Mouse (Mus musculus) lung, postnatal 4 days (tissue): ENCODE measurements around the gene Foxj3.
"Not testable (repeated sequence)": the region's sequence is repeated elsewhere in the genome, so short reads cannot be mapped to it uniquely, and the experiment has no call there.

Source experiments
- DNase-seq, 2 experiments: peaks; one replicate each; pipeline ENCODE4 v3.0.0; 2021

Gene Foxj3

DNA sequence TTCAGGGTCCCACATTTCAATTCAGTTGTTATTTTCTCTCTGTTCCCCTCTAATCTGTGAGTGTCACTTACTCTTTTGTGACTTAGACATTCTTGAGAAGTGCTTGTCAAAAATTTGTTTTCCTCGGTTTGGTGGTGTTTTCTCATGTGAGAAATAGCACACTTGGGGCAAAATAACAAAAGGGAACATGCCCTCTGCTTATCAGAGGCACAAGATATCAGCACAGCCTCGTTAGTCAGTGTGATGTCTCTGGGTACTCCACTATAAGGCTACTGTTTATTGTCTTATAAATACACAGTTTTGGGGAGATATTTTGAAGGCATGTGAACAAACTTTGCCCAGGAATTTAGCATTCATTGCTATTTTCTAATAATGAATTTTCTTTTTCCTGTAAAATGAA, 37.7 kb downstream of the Foxj3 start:
- no peak for DNase-seq

DNA sequence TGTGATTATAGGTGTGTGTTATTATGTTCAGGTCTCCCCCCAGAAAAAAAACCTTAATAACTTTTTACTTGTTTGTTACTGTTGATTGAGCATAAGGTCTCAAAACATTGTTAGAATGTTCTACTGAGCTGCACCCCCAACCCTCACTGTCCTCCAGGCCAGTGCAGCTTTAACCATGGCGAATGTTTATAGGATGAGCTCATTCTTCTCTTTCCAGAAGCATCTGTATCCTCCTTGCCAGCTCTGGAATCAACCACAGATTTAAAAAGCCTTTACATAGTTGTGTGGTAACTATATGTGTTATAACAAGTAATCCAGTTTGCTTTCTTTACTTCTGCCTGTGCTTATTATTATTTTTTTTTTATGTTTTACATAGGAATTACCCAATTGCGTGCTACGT, 38.7 kb downstream of the Foxj3 start:
- no peak for DNase-seq

DNA sequence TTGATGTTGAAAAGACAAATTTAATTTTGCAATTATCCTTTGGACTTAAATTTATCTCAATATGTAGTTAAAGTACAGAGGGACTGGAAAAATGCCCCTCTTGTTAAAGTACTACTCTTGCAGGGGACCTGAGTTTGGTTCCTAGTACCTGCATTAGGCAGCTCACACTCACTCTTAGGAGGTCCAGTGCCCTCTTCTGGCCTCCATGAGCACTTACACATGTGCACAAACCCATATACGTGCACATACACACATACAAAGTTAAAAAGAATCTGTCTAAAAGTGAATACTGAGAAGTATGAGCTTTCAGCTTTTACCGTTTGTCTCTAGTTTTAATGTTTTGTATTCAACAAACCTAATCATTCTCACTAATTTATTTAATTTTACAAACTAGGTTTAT, 51.2 kb downstream of the Foxj3 start:
- DNase-seq, result no peak

DNA sequence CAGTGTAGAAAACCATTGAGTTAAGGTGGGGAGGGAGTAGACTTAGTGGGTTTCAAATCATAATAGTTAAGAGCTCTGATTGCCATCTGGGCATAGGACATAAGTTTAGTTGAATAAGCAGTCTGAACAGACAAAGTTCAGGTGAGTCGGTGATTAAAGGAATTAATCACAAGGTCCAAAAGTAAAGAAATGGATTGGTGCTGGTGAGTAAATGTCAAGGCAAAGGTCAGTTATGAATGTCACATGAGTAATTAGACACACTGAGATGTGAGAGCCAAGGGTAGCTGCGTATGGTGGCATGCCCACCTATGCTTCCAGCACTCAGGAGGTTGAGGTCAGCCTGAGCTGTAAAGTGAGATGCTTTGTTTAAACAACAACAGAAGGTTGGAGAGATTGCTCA, 52.6 kb downstream of the Foxj3 start:
- no peak for DNase-seq

DNA sequence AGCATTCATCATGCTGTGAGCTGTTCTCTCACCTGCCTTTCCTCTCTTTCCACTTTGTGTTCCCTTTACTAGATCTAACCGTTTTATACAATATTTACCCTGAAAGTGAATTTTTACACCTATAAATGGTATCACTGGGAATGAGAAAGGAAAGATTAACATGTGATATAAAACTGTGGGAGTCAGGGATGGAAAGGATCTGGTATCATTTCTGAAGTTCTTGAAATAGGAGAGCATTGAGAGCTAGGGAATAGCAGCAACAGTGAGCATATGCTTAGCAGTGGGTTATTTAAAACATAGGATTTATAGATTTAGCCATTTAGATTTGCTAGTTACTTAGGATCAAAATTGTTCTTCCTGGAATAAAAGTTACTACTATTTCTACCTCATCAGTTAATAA, 53.2 kb downstream of the Foxj3 start:
- no peak for DNase-seq

DNA sequence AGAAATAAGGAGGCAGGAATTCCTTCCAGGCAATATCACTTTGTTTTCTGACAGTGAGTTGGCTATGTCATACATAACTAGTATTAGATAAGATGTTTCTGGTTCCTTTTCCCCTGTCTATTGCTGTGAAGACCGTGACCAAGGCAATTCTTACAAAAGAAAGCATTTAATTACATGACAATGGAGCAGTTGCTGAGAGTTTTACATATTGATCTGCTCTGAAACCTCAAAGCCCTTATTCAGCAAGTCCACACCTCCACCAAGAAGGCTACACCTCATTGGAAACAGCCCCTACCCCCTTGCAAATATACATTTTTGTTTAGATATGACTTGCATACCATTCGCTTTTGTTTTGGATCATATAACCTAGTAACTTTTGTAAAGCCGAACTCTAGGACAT, 55.7 kb downstream of the Foxj3 start:
- no peak for DNase-seq

DNA sequence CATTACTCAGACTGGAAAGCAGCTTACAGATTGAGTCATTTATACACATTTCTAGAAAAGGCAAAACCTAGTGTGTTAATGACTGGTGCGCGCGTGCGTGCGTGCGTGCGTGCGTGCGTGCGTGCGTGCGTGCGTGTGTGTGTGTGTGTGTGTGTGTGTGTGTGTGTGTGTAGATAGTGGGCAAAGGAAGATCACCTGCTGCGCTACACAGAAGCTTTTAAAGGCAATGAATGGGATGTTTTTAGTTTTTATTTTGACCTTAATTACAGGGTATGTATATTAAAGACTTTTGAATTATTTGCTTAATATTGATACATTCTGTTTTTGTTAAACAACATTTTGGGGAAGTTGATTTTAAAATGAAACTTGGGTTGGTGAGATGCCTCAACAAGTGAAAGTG, 57.5 kb downstream of the Foxj3 start:
- DNase-seq, result no peak

DNA sequence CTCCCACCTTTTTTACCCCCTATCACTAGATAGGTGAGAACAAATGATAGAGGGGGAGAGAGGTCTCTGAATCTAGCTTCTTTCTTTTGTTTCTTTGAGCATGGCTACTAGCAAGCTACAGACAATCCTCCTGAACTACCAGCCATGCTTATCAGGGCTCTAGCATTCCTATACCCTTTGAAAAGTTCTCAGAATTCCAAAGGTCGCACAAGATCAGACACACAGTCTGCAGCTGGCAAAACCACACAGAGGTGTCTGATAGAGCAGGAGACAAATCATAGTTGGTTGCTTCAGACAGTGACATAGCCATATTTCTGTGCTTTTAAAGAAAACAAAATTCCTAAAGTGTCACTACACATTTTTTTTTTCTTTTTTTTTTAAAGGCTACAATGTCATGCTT, 62.8 kb downstream of the Foxj3 start:
- no peak for DNase-seq

DNA sequence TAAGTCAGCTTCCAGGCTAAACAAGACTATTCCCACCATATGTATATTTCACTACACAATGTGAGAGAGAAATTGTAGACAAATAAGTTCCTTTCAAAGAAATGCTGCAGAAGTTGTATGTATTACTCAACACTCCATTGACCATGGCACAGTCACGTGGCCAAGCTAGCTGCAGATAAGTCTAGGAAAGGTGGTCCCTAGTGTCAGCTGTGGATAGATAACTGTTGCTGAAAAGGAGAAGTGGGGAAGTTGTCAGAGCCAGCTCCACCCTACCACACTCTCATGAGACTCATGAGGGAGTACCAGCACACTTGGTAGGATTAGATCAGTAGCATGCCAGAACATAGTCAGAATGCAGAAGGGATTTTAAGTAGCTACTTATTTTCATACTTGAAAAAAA, 72.7 kb downstream of the Foxj3 start:
- no peak for DNase-seq

DNA sequence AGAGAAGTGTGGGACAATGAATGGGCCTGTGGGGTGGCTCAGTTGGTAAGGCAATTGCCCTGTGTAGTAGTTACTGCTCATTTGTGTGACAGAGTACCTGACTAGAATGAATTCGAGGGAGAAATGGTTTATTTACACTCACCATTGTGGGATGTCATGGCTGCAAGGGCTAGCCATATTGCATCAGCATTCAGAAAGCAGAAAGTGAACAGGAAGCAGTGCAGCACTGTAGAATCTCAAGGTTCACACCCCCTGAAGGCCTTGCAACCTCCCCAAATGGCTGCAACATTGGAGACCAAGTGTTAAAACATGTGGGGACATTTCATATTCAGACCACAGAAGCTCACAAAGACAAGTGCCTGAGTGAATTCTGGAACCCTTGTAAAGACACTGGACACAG, 77.3 kb downstream of the Foxj3 start:
- DNase-seq, result no peak

DNA sequence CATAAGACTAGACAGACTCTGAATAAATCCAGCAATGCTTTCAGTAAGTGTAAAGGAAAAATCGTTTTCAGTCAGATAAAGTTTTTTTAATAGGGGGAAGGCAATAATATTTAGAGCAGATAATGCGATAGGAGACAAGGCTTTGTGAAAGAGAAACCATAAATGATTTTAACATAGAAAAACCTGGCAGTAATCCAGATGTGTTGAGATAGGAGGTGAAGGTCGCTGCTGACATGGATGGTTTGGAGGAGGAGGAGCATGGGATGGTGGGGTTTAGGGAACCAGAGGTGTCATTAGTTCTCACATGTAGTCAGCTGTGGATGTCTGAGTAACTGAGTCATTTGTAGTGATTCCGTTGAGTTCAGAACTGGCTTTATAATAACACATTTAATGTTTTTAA, 77.9 kb downstream of the Foxj3 start:
- DNase-seq, result no peak

DNA sequence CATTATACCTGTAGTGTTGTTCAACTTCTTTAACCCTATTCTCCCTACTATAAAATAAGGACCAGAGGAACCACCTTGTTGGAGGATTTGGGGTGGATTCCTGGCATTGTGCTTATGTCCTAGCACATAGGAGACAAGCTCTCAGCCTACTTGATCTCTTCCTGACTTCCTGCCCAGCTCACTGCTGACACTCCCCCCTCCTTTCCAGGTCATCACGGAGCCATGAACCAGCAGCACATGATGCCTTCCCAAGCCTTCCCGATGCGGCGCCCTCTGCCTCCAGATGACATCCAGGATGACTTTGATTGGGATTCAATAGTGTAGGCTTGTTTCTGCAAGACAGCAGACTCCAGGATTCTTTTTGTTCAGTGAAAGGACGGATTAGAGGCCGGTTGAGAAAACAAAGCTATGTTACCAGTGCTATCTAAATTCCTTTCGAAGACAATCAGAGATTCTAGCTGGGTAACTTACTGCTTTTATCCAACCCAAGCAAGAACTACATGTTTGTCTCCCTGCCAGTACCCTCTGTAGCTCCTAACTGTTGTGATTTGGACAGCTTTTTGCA, 89.4 kb downstream of the Foxj3 start:
- DNase-seq, result no peak

DNA sequence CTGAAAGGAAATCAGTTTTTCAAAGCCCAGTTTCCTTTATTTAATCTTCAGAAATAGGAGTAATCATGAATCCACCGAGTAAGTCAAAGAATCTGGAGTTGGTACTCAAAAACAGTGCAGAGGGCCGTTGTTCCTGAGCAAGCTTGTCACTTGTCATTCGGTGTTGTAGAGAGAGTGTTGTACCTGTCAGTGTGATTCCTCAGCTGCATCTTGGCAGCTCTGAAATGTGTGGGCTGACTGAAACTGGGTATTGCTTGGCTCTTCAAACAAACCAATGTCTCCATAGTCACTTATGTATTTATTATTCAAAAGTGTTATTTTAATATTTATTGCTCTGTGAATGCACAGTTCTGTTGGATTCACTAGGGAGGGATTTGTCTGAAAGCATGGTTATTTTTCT, 90.1 kb downstream of the Foxj3 start:
- no peak for DNase-seq

DNA sequence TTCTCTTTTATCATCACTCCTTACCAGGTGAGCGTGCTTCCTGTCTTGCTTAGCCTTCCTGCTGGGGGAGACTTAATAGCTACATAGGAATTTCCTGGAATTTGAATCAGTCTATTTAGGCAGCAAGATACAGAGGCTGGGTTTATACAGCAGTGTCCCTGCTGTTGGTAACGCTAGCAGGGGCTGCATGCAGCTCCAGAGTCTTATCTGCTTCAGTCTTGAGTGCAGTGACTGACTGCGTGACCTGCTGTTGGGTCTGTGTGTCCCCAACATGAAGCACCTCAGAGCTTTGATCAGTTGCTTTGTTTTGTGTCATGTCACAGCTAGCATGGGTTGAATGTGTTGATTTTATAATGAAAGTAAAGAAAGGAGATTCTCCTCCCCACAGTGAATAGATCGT, 90.5 kb downstream of the Foxj3 start:
- DNase-seq, result no peak

DNA sequence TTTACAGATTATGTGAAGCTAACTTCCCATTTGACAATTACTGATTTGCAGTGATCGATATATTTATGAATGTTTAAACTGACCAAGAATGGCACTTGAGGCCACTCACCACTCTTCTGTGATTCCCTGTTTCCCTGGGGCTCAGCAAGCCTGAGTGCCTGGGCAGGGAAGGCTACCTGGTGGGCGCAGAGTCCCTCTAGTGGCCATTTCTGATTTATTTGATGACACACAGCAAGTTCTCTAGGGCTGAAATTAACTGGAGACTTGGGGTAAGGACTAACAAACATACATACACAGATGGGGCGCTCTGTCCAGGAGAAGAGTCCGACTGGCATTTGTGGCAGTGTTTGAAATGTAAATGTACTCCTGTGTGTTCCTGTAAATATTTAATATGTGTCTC, 91.6 kb downstream of the Foxj3 start:
- DNase-seq, result not testable (repeated sequence)

DNA sequence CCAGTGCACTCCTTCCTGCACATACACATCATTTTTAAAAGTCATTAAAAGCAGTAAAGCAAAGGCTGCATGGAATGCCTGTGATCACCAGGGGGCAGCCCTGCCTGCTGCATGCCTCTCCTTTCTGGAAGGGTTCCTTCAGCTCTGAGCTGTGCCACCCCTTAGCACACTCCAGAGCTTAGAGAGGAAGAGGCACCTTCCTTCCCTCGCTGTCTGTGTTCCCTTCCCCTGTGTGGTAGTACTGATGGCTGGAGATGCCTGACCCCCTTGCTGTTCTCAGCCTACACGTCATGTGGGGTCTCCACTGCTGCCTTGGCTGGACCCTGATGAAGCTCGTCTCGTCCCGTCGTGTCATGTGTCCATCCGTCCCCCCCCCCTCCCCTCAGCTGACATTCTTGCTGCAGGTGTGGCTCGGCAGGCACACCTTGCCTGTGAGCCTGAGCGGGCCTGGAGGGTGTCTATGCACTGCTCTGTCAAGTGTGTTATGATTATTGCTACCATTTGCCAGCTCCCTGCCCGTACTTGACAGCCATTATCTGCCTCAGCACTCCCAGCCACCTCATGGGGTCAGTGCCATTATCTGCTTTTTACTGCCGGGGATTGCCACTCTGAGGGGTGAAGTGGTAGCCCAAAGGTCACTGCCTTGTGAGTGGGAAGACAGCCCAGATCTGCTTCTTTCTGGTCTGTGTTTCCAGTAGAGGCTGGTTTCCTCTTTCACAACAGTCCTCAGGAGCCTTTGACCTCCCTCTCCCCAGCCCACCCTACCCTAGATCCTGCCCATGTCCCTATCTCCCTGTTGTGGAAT, 94.5 kb downstream of the Foxj3 start:
- DNase-seq, result peak; percentile 67 to 74

DNA sequence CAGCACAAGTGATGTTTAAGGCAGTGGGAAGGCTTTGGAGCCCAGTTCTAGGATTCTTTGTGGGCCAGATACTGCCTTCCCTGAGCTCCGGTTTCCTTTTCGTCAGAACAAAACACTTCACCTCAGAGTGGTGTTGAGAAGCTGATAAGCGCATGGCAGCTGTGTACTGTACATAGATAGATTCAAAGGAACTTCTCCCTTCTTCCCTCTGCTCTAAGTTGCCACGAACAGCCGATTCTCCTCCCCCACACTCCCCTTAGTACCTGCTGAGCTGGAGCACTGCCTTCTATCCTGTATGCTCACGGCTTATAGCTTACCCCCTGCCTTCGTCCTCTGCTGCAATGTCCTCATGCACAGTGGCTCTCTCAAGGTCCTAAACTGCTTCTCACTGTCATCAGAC, 95.9 kb downstream of the Foxj3 start:
- DNase-seq, result no peak

DNA sequence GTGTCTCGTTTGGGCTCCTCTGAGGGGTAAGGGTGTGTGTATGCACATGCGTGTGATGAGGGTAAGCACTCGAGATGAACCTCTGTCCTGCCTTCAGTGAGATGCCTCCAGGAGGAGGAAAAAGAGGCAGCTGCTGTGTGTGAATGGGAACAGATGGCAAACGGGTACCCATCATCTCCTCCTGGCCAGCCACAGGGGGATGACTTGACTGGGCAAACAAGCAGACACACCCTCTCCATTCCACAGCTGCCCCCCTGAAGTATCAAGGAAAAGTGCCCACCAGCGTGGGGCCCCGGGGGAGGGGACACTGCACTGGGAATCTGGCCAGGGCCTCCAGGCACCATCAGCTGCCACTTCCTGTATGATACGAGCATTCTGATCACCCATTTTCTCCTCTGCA, 96.5 kb downstream of the Foxj3 start:
- no peak for DNase-seq

DNA sequence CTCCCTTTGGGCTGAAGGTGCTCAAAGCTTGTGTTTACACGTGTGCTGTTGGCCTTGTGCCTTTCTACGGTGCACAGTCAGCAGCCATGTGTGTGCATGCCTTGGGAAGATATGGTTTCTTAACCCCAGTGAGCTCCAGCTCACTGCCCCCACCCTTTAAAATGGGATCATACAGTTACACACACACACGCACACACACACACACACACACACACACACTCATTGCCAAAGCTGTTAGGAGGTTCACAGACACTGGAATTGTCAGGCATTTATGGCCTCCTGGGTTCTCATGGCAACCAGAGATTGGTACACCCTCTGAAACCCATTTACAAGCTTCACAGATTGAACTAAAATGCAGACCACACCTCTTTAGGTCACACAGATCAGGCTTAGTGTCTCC, 97.1 kb downstream of the Foxj3 start:
- no peak for DNase-seq

DNA sequence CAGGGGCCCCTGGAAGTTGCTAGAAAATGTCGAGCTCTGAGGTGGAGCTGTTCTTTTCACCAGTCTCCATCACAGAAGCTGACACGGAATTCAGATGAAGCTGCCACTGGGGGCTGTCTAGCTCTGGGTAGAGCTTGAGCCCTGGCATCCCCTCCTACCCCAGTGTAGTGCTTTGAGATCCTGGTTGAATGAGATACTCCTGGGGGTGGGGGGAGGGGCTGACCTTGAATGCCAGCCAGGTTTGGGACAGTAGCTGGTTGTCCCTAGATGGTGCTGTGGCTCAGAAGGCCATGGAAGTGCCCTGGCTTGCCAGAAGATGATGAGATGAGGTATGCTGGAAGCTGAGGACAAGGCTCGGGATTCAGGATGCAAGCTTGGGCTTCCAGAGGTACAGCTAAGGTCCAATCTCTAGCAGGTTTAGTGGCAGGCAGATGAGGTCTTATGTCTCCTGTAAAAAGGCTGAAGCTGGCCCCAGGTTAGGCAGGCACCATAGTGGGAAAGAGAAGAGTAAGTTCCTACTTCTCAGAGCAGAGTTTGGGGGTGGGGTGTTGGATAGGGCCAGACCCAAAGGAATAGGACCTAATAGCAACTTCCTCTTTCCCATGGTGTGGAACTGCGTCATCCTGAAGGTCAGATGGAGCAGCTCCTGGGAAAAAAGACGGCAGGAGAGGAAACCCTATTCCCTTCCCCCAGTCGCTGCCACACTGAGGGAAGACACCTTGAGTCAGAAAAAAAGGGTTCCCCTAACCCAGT, 98.3 kb downstream of the Foxj3 start:
- DNase-seq, result no peak

DNA sequence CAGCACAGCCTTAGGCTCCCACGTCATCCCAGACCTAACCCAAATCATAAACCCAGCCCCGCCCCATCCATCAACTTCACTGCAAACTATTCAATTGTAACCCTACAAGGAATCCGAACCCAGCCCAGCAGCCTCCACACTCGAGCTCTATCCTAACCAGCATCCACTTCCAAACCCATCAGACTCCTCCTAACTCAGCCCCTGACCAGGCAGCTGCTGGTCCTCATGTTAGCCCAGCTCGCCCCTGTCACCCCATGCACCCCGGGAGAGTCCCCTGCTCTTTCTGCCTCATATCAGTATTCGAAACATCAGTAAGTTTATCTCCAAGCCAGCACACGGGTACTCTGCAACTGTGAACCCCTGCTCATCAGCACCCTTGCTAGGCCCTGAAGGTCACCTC, 98.9 kb downstream of the Foxj3 start:
- DNase-seq, result no peak

DNA sequence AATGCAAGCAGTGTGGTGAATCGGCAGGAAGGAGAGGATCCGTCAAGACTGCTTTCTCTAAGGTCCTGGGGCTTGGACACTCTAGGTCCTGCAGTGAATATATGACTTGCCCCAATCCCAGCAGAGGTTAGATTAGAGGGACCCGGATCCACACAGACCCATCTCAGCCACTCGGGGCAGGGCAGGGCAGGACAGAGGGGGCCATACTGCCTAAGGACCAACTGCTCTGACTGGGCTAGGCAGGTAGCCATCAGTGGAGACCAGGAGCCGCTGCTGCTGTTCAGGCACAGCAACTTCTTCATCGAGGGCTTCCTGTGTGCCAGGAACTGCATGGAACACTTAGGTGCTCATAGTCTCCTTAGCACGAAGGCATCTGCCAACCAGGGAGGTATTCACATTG, 99.9 kb downstream of the Foxj3 start:
- DNase-seq, result no peak

DNA sequence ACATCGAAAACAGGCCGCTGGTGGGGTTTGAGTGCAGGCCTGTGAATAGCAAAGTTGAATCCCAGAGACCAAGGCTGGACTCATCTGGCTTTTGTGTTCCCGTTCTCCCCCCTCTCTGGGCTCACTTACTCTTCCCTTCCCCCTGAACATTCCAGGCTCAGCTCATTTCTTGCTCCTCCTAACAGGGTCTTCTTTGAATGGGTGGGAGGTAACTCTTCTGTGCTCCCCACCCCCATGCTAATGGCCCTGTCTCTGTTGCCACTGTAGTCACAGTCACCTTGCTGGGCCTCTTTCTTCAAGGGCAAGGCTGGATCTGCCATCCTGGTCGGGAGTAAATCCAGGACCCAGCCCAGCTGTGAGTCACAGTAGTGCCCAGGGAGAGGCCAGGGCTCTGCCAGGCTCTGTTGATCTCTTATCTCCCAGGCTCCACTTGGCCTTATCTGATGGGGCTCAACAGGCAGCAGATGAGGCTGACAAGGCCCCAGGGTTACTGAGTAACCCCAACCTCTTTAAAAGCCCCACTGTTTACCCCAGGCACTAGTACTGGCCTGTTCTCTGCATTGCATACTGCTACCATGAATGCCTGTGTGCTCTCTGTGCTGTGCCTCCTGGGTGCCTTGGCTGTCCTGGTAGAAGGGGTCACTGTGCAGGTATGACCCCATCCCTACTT, 100.5 kb downstream of the Foxj3 start, which contains the start of gene Guca2a:
Gene Guca2a, plus strand, starts transcription at position 529 of the 670 bp plus-strand sequence.
- peak; percentile 28 to 62 for DNase-seq

DNA sequence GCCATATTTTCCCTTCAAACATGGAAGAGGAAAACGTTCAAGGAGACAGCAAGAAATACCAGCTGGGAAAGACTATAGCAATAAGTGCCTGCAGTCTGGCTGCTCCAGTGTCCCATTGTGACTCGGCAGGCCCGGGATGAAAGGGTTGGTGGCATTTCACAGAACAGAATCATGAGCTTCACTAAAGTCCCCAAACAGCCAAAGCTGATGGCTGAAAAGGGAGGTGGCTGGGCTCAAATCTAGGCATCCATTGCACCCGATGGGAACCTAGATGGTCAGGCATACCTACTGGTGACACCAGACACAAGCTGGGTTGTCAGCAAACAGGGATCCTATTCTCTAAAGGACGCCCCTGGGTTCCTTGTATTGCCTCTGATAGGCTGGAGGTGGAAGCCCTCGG, 101.1 kb downstream of the Foxj3 start:
- DNase-seq, result no peak
